Mouse (Mus musculus) c-Kit-positive CD71-positive TER-119-negative erythroid progenitor cells, embryonic 14.5 days (primary cell): ENCODE data around the gene Dhx15.

ENCODE experiments used
- DNase-seq: peaks from one replicate; pipeline ENCODE4 v3.0.0-alpha.2; 2013; ENCODE audit warnings: low read depth

Dhx15 gene

GRCm38 (mm10) chr5:52110808-52111663, 79.3 kb downstream of the Dhx15 start:
- DNase-seq, result no peak
